Mouse (Mus musculus) midbrain, postnatal 0 days (tissue): ENCODE results near the gene Tns2. TPM values are rescaled to one million over a fixed set of nuclear protein-coding genes. Genes with fewer than 3 reads are reported as not detected.

Source experiments
- ATAC-seq: fragments of 200-750 bp; cut with Nextera tagmentation; 2 replicates; pipeline ENCODE4 v1.8.0; 2017; ENCODE audit warnings: moderate number of reproducible peaks, mild to moderate bottlenecking, moderate TSS enrichment, moderate library complexity; ENCODE audit not compliant: low FRiP score
- DNase-seq: peaks from one replicate; pipeline ENCODE4 v3.0.0-alpha.2; 2015; ENCODE audit warnings: low spot score
- H3K27ac ChIP-seq: fragments of 300-500 bp; sonication (generic); 2 replicates; pipeline ENCODE4 v1.5.1; 2014; ENCODE audit warnings: low read depth, mild to moderate bottlenecking, low read length, mixed read lengths
- H3K27me3 ChIP-seq: fragments of 300-500 bp; sonication (generic); 2 replicates; pipeline ENCODE4 v1.6.1; 2014; ENCODE audit warnings: low read length, control low read depth, mixed read lengths; ENCODE audit not compliant: insufficient read depth
- H3K36me3 ChIP-seq: fragments of 300-500 bp; sonication (generic); 2 replicates; pipeline ENCODE4 v1.6.1; 2014; ENCODE audit warnings: low read length, control low read depth, mixed read lengths; ENCODE audit not compliant: insufficient read depth
- H3K4me1 ChIP-seq: fragments of 300-500 bp; sonication (generic); 2 replicates; pipeline ENCODE4 v1.6.1; 2014; ENCODE audit warnings: mild to moderate bottlenecking, control low read depth, antibody characterized with exemption, low read length, mixed read lengths; ENCODE audit not compliant: insufficient read depth
- H3K4me2 ChIP-seq: fragments of 300-500 bp; sonication (generic); 2 replicates; pipeline ENCODE4 v1.6.1; 2014; ENCODE audit warnings: low read depth, mild to moderate bottlenecking, low read length, mixed read lengths; ENCODE audit not compliant: poor library complexity, severe bottlenecking
- H3K4me3 ChIP-seq: fragments of 300-500 bp; sonication (generic); 2 replicates; pipeline ENCODE4 v1.5.1; 2014; ENCODE audit warnings: low read depth, mild to moderate bottlenecking, low read length, moderate library complexity
- H3K9ac ChIP-seq: fragments of 300-500 bp; sonication (generic); replicated peaks from 2 replicates; pipeline ENCODE4 v1.6.1; 2014; ENCODE audit warnings: mild to moderate bottlenecking, low read length, moderate library complexity, mixed read lengths; ENCODE audit not compliant: poor library complexity, severe bottlenecking
- H3K9me3 ChIP-seq: fragments of 300-500 bp; sonication (generic); 2 replicates; pipeline ENCODE4 v1.6.1; 2016; ENCODE audit warnings: low read length, control low read depth
- CTCF ChIP-seq: IDR thresholded peaks from 2 replicates; pipeline ENCODE4 v1.5.1; 2016; ENCODE audit warnings: antibody characterized with exemption, mild to moderate bottlenecking
- WGBS: fragments of 180-500 bp; shearing (Covaris S2); extraction: QIAGEN DNeasy Blood & Tissue Kit; methylation state at CpG from one replicate; pipeline ENCODE4 v1.1.7; 2014; 5-methylcytosine and 5-hydroxymethylcytosine counted together
- polyA plus RNA-seq: library from polyadenylated mRNA; unstranded; fragments of >200 nt; fragmentation: Nextera tagmentation; extraction: Ambion mirVana; gene quantifications from 2 replicates; pipeline ENCODE4 v1.2.1, GENCODE M21; 2015
- total RNA-seq: library from RNA; depleted of rRNA; stranded (reverse); fragments of >200 nt; gene quantifications from 2 replicates; pipeline ENCODE4 v1.2.3, GENCODE M21; 2014

Tns2 gene
- total and polyA plus RNA-seq, 2 experiments from 2014 or later = 5.1 to 18.1 TPM

DNA sequence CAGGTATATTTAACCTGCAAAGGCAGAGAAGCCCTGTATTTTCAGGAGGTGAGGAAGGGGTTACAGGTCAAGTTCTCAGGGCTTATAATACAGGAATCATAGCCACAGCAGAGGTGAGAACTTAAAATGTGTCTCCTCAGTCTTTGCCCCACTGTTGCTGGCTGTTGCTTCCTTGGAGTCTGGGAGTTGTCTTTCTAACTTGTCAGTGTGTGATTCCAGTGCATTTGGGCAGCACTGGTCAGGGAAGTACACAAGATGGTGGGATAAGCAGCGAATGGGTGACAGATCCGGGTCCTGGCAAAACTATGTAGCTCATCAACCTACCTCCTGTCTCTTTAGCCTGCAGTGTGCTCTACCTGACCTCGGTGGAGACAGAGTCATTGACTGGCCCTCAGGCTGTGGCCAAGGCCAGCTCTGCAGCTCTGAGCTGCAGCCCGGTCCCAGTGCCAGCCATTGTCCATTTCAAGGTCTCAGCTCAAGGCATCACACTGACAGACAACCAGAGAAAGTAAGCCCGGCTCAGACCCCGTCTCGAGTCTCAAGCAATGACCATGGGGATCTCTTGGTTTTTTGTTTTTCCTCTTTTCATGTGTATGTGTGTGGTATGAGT lies 14.5 kb downstream of the Tns2 start:
- WGBS = 85% methylated on average over 7 of the region's 7 CpGs
- no peaks in the 10 kb centered on the region for H3K9me3 ChIP-seq
- no peaks in the 10 kb centered on the region for H3K27me3 ChIP-seq
- H3K27ac ChIP-seq = no peak overlapping the region
- ATAC-seq (no peak), DNase-seq (no peak)
- no peaks in the 10 kb centered on the region for H3K4me1 ChIP-seq
- no peak for TF ChIP-seq CTCF
- no peak overlapping the region for H3K4me3 ChIP-seq
- no peak overlapping the region for H3K9ac ChIP-seq
- no peak overlapping the region for H3K4me2 ChIP-seq
- peaks cover 30% of the 10 kb centered on the region for H3K36me3 ChIP-seq

DNA sequence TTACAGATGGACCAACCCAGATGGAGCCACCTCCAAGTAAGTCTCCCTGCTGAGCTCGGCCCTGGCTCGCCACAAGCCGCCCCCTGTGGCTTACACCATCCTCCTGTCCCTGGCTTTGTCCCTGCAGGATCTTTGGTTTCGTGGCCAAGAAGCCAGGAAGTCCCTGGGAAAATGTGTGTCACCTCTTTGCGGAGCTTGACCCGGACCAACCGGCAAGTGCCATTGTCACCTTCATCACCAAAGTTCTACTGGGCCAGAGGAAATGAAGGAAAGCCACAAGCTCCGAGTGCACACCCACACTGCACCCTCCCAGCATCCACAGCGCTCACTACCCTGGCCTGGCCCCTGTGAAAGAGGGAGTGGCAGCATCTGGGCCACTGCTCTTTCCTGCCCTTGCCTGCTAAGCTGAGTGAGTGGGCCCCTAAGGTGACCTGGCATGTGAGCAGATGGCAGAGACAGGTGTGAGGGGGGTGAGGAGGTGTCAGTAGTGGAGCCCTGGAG lies 15.6 kb downstream of the Tns2 start:
- no peak for TF ChIP-seq CTCF
- Histone ChIP-seq H3K9ac (no peak overlapping the region), H3K27me3 (no peaks in the 10 kb centered on the region), H3K4me2 (no peak overlapping the region), H3K4me3 (no peak overlapping the region), H3K9me3 (no peaks in the 10 kb centered on the region), H3K27ac (no peak overlapping the region), H3K36me3 (peaks cover 37% of the 10 kb centered on the region), H3K4me1 (no peaks in the 10 kb centered on the region)
- DNase-seq (no peak), ATAC-seq (no peak)
- 71% methylated on average over 9 of the region's 9 CpGs for WGBS

GRCm38 (mm10) chr15:102116753-102117415 lies 16.7 kb downstream of the Tns2 start:
- no peak for TF ChIP-seq CTCF
- 65% methylated on average over 11 of the region's 11 CpGs for WGBS
- Histone ChIP-seq H3K36me3 (peaks cover 47% of the 10 kb centered on the region), H3K9me3 (no peaks in the 10 kb centered on the region), H3K4me2 (no peak overlapping the region), H3K4me1 (no peaks in the 10 kb centered on the region), H3K27me3 (no peaks in the 10 kb centered on the region), H3K9ac (no peak overlapping the region), H3K4me3 (no peak overlapping the region), H3K27ac (peak overlapping the region; percentile 38; the same call in 1 of the 2 replicates)
- DNase-seq = peak; percentile 86
- ATAC-seq = no peak

DNA sequence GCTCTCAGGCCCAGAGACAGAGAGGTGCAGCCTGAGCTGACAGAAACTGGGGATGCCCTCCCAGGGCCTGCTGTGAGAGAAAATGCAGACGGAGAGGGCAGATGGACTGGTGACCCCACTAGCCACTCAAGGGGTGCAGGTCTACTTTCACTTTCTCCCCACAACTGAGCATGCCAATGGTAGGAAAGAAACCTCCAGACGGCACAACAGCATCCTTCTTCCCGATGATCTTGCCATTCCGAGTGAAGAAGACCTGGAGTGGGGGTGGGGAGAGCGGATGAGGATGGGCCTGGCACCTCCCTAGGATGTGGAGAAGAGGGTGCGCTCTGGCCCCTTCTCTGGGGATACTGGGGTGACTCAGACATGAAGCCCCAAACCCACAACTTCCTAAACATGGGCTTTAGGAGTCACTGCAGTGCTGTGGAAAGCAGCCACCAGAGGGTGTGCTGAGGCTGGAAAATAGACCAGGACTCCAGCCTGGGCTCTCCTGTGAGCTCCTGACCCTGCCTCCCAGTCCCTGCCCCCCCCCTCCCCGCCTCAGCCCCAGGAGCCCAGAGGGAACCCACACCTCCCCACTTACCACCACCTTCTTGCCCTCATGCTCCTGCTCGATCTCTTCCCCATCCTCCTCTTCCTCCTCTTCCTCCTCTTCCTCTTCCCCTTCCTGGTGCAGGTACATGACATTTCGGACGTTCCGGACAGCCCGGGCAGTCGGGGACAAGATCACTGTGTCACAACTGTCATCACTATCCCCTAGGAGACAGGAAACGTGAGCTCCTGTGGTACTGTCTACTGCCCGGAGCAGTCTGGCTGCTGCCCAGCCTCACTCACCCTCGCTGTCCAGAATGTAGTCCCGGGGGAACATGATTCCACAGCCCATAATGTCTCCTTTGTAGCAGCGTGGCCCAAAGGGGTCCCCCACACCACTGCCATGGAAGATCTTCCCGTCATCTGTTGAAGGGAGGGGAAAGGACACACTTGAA lies 17.5 kb downstream of the Tns2 start:
- Histone ChIP-seq H3K4me3 (no peak overlapping the region), H3K9me3 (no peaks in the 10 kb centered on the region), H3K36me3 (peaks cover 47% of the 10 kb centered on the region), H3K4me2 (no peak overlapping the region), H3K4me1 (no peaks in the 10 kb centered on the region), H3K27me3 (no peaks in the 10 kb centered on the region), H3K27ac (0 out of 2 replicates have a peak overlapping the region, but pooled peaks have one; percentile 38), H3K9ac (0 out of 2 replicates have a peak overlapping the region, but pooled peaks have one; percentile 33)
- TF ChIP-seq CTCF = peak; percentile 62
- ATAC-seq (0 out of 2 replicates have a peak, but pooled peaks have one; percentile 31), DNase-seq (no peak)
- WGBS = 75% methylated on average over 18 of the region's 19 CpGs

- Histone ChIP-seq H3K36me3 (peaks cover 47% of the 10 kb centered on the region), H3K27ac (no peak overlapping the region), H3K27me3 (no peaks in the 10 kb centered on the region), H3K4me2 (no peak overlapping the region), H3K9me3 (no peaks in the 10 kb centered on the region), H3K4me3 (no peak overlapping the region), H3K9ac (0 out of 2 replicates have a peak overlapping the region, but pooled peaks have one; percentile 33), H3K4me1 (no peaks in the 10 kb centered on the region)
- ATAC-seq (no peak), DNase-seq (no peak)
- no peak for TF ChIP-seq CTCF
- WGBS = 77% methylated on average over 4 of the region's 4 CpGs
These were observed 18.4 kb downstream of the Tns2 start for GRCm38 (mm10) chr15:102118591-102118990.
